Mouse (Mus musculus): ENCODE measurements around the gene Tspan17. TPM values are rescaled to one million over a fixed set of nuclear protein-coding genes. Genes with fewer than 3 reads are reported as not detected.

Gene Tspan17
- polyA plus RNA-seq (2012; rRNA removed): 14.4 and 23.1 TPM in 2 replicates

DNA sequence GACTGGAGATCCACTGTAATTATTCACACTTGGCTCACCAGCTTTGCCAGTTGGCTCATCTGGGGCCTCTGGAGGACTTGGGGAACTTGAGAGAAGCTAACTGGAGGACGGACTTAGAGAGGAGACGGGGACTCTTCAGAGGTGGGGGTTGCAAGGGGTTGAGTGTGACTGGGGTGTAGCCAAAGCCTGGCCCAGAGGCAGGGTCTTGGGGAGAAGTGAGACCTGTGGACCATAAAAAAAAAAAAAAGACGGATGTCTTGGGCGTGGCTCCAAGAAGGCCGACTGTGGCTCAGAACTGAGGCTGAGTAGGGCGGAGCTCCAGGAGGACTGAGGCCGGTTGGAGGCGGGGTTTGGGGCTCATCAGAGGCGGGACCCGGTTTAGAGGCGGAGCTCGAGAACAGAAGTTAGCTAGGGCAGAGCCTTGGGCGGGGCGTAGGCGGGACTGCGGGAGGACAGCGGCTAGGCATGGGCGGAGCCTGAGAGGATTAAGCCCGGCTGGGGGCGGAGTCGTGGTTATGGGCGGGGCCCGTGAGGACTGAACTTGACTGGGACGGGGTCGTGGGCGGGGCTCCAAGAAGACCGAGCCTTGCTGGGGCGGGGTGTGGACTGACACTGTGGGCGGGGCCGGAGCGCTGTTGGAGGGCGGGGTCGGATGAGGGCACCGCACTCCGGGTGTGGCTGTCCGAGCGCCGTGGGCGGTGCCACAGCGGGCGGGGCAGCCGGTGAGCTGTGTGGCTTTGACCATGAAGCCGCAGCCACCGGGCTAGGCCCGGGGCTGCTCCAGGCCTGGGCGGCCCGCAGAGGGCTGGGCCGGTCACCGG is at the start of gene Tspan17:
TSS of gene Tspan17 (plus strand) at position 638 of the 821 bp plus-strand sequence.
- peak; percentile 97 for DNase-seq (ENCODE audit: low read depth)
- TF ChIP-seq CTCF (IDR thresholded peaks at IDR 0.05; ENCODE audit: borderline replicate concordance, extremely low read depth, insufficient read depth, insufficient read length) (no peak), POLR2A (IDR thresholded peaks at IDR 0.05; ENCODE audit: borderline replicate concordance, extremely low read depth, insufficient read depth, insufficient read length, poor library complexity, severe bottlenecking) (0 out of 2 replicates have a peak, but pooled peaks have one; percentile 25)

DNA sequence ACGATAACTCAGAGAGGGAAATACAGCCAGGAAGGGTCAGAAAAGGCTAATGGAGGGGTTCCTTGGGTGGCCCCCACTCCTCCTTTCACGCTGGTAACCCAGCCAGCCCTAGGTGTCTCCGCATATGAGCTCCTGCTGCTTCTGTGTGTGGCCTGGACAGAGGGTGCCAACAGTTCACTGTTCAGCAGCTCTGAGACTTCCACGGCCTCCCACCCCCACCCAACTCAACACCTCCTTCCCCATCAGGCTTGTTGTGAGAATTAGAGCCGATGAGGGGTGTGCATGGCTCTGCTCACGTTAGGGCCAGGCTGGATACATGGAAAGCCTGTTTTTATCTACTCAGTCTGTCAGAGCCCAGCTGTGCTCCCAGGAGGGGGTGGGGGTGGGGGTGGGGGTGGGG is 43.1 kb upstream of the Tspan17 start:
- DNase-seq (ENCODE audit: low read depth): no peak
- no peak for TF ChIP-seq POLR2A (IDR thresholded peaks at IDR 0.05; ENCODE audit: borderline replicate concordance, extremely low read depth, insufficient read depth, insufficient read length, poor library complexity, severe bottlenecking)
- TF ChIP-seq CTCF (IDR thresholded peaks at IDR 0.05; ENCODE audit: borderline replicate concordance, extremely low read depth, insufficient read depth, insufficient read length): no peak

DNA sequence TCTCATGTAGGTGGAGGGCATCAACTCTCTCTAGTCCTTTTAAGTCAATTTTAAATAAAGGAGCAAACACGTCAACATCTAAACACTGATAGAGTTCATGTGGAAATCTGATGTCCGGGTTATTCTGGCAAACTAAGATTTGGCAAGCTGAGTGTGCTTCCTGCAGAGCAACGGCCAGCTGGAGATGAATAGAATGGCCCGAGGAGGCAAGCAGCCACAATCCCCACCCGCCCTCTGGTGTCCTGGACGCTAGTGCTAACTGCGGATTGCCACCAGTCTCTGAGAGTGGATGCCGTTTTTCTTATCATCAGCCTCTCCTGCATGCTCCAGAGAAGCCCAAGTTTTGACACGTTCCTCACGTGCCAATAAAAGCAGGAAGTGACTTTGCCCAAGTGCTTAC is 42.3 kb upstream of the Tspan17 start:
- TF ChIP-seq POLR2A (IDR thresholded peaks at IDR 0.05; ENCODE audit: borderline replicate concordance, extremely low read depth, insufficient read depth, insufficient read length, poor library complexity, severe bottlenecking) (no peak), CTCF (IDR thresholded peaks at IDR 0.05; ENCODE audit: borderline replicate concordance, extremely low read depth, insufficient read depth, insufficient read length) (no peak)
- no peak for DNase-seq (ENCODE audit: low read depth)

DNA sequence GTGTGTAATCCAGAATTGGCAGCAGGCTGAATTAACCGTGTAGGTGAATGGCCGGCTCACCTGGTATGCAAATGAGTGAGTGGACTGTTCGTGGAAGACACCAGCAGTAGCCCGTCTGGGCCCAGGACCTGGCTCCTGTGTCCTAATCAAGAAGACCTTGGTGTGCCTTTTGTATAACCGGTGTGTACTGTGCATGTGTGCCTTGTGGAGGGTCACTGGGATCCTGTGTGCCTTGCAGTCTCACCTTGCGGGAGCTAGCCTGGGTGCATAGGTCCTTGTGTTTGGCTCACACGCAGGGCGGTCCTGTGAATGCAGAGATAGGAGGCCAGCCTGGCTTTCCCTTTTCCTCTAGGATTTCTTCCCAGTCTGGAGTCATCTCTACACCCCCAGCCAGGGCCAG is 41.0 kb upstream of the Tspan17 start:
- DNase-seq (ENCODE audit: low read depth): no peak
- TF ChIP-seq CTCF (IDR thresholded peaks at IDR 0.05; ENCODE audit: borderline replicate concordance, extremely low read depth, insufficient read depth, insufficient read length) (no peak), POLR2A (IDR thresholded peaks at IDR 0.05; ENCODE audit: borderline replicate concordance, extremely low read depth, insufficient read depth, insufficient read length, poor library complexity, severe bottlenecking) (no peak)

DNA sequence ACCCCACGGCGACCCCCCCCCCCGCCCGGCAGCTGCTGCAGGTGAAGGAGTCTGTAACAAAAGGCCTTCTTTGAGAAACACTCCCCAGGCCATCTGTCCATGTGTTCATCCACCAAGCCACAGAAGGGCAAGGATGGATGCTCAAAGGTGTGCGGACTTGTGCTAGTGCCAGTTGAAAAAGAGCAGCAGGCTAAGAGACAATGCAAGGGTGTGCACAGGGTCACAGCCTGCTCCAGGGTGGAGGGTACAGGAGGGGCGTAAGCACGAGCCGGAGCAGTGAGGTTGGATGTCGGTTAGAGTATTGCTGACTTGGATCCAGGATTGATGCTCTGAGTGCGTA is 40.5 kb upstream of the Tspan17 start:
- TF ChIP-seq CTCF (IDR thresholded peaks at IDR 0.05; ENCODE audit: borderline replicate concordance, extremely low read depth, insufficient read depth, insufficient read length) (no peak), POLR2A (IDR thresholded peaks at IDR 0.05; ENCODE audit: borderline replicate concordance, extremely low read depth, insufficient read depth, insufficient read length, poor library complexity, severe bottlenecking) (no peak)
- peak; percentile 42 for DNase-seq (ENCODE audit: low read depth)

DNA sequence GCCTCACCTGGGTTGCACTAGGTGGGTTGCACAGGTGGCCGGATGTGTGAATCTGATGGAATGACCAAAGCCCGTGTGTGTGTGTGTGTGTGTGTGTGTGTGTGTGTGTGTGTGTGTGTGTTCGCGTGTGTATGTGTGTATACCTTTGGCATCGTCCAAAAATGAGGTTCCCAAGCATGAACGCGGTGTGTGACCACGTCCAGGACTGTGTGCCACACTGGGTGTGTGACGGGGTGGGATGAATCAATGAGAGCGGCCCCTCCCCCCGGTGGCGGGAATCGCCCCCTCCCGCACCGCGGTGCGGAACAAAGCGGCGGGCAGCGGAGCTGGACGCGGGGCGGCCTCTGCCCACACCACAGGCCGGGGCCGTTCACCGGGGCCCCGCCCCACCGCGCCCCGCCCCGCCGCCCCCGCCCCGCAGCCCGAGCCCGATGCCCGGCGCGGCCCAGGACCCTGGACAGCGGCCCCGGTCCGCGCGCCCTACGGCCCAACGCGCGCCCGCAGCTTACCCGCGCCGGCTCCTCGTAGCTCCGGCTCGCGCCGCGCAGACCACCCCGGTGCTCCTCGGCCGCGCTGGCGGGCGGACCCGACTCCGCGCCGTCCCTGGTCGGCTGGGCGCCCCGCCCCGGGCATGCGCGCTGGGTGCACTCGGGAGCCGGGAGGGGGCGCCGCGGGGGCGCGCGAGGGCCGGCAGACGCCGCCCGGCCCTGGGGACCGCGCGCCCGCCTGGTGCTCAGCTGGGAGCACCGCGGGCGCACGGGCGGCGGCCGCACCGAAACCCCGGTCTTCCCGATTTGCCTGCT is 39.9 kb upstream of the Tspan17 start:
- DNase-seq (ENCODE audit: low read depth): peak; percentile 90
- TF ChIP-seq CTCF (IDR thresholded peaks at IDR 0.05; ENCODE audit: borderline replicate concordance, extremely low read depth, insufficient read depth, insufficient read length) (no peak), POLR2A (IDR thresholded peaks at IDR 0.05; ENCODE audit: borderline replicate concordance, extremely low read depth, insufficient read depth, insufficient read length, poor library complexity, severe bottlenecking) (peak; percentile 86; the same call in 1 of the 2 replicates)

DNA sequence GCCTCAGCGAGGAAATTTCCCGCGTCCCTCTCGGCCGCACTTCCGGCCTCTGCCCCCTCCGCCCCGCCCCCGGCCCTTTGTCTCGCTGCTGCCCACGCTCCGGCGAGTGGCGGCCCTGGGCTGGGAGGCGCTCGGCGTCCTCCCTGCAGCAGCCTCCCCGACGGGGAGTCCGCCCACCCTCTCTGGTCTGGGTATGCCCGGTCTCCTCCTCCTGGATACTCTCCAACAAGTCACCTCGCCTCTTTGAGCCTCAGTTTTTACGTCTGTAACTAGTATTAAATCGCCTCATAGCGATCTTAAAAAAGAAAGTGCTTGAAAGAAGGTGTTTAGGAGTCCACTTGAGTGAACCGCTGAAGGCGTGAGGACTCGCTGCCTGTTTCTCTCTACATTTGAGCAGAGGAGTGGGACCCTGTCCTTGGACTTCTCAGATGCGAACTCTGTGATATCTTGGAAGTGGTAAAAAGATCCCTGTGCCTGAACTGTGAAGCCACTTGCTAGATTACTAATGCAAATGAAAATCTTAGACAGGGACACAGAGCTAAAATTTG is 39.2 kb upstream of the Tspan17 start, which contains the start of gene Gprin1:
TSS of gene Gprin1 (minus strand) at position 11 of the 548 bp plus-strand sequence.
- no peak for TF ChIP-seq CTCF (IDR thresholded peaks at IDR 0.05; ENCODE audit: borderline replicate concordance, extremely low read depth, insufficient read depth, insufficient read length)
- TF ChIP-seq POLR2A (IDR thresholded peaks at IDR 0.05; ENCODE audit: borderline replicate concordance, extremely low read depth, insufficient read depth, insufficient read length, poor library complexity, severe bottlenecking): peak; percentile 32; the same call in 1 of the 2 replicates
- no peak for DNase-seq (ENCODE audit: low read depth)

DNA sequence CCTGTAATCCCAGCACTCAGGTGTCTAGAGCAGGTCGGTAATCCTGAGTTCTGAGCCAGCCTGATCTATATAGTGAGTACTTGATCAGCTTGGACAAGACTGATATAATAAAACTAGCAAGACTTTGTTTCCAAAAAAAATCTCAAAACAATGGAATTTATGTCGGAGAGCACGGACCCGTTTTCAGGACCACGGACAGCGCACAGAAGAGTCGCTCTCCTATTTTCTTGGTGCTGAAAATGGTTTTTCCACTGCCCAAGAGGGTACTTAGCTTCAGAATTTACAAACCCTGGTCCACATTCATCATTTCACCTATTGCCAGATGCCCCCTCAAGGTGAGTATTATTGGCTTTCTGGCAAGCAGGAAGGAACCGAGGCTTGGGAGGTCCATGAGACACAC is 38.5 kb upstream of the Tspan17 start:
- no peak for TF ChIP-seq POLR2A (IDR thresholded peaks at IDR 0.05; ENCODE audit: borderline replicate concordance, extremely low read depth, insufficient read depth, insufficient read length, poor library complexity, severe bottlenecking)
- TF ChIP-seq CTCF (IDR thresholded peaks at IDR 0.05; ENCODE audit: borderline replicate concordance, extremely low read depth, insufficient read depth, insufficient read length): no peak
- no peak for DNase-seq (ENCODE audit: low read depth)

DNA sequence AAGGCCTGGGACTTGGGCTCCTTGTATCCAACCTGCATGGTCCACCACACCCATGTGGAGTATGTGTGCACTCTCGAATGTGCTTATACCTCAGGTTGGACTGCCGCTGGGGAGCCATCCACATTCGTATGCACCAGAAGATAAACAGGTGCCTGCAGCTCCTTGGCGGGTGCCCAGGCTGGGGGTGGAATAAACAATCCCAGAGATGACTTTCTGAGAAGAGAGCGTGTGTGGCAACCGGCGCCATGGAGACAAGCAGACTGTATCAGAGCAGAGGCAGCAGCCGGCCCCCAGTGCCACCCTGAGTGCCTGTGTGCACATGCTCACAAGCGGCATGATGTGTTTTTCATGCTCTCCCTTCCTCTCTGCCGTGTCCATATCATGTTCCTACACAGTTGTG is 36.5 kb upstream of the Tspan17 start:
- no peak for TF ChIP-seq CTCF (IDR thresholded peaks at IDR 0.05; ENCODE audit: borderline replicate concordance, extremely low read depth, insufficient read depth, insufficient read length)
- TF ChIP-seq POLR2A (IDR thresholded peaks at IDR 0.05; ENCODE audit: borderline replicate concordance, extremely low read depth, insufficient read depth, insufficient read length, poor library complexity, severe bottlenecking): no peak
- DNase-seq (ENCODE audit: low read depth): peak; percentile 49

DNA sequence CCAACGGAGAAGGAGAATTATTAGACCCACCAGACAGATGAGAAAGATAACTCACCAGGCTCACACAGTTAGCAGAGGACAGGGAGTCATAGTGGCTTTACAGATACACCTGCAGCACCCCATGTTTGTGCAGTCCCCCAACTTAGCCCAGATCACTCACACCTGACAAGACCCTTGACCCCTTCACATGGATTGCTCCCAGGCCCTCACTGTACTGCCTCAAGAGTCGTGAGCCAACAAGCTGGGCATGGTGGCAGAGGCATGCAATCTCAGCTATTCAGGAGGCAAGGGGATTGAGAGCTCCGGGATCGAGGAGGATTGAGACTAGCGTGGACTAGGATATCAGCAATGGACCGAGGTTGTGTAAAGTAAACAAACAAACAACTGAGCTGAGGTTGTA is 35.4 kb upstream of the Tspan17 start:
- DNase-seq (ENCODE audit: low read depth): no peak
- no peak for TF ChIP-seq POLR2A (IDR thresholded peaks at IDR 0.05; ENCODE audit: borderline replicate concordance, extremely low read depth, insufficient read depth, insufficient read length, poor library complexity, severe bottlenecking)
- no peak for TF ChIP-seq CTCF (IDR thresholded peaks at IDR 0.05; ENCODE audit: borderline replicate concordance, extremely low read depth, insufficient read depth, insufficient read length)
